Mouse (Mus musculus) gastrocnemius, postnatal 25 days (tissue): ENCODE measurements around the gene Cpa2. TPM values are rescaled to one million over a fixed set of nuclear protein-coding genes. Genes with fewer than 3 reads are reported as not detected.
A peak's percentile ranks its signal among the peaks of the same experiment; 100 is the strongest.

ENCODE experiments used
- DNase-seq: peaks from one replicate; pipeline ENCODE4 v3.0.0; 2022
- long read RNA-seq, 2 experiments: library from polyadenylated mRNA; stranded (forward); transcript quantifications; one replicate each; pipeline ENCODE4 v2.0.0; 2021
- total RNA-seq, 2 experiments: library from RNA; stranded (reverse); gene quantifications; 1 replicate in 1 of 2; 2 replicates in 1 of 2; pipeline ENCODE4 v1.2.3; 2021

Gene Cpa2
- not detected for total RNA-seq
- long read RNA-seq, experiment 1: 0 reads
- long read RNA-seq, experiment 2: 0 reads

DNA sequence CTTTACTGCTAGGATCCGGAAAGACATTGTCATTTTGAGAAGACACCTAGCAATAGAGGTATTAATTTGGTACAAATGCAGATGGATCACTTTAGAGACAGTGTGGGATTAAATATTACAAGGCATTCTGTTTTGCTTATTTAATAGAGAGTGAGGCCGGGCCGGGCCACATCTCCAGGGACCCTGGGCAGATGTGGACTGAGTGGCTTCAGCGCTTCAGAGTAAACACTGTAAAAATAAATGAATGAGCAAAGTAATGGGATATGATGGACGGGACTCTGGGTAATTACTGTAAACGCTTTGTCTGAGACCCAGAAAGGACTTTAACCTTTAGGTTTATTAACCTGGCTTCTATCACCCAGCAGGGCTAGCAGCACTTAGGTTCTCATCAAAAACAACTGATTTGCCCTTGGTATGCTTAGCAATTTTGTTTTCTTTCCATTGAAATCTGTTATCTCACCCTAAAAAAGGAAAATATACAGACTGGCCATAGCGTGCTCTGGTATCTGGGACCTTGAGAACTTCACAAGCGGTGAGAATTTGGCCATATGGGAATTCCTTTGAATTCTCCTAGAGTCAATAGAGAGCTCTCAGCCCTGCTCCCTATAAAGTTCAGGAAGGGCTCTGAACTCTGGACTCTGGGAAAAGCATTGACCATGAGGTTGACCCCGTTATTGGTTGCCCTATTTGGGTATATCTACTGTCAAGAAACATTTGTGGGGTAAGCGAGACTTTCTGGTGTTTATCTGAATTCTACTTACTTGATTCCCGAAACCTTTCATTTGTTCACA, at the start of gene Cpa2:
TSS of gene Cpa2 (plus strand) at position 574 of the 791 bp plus-strand sequence.
- DNase-seq: no peak

DNA sequence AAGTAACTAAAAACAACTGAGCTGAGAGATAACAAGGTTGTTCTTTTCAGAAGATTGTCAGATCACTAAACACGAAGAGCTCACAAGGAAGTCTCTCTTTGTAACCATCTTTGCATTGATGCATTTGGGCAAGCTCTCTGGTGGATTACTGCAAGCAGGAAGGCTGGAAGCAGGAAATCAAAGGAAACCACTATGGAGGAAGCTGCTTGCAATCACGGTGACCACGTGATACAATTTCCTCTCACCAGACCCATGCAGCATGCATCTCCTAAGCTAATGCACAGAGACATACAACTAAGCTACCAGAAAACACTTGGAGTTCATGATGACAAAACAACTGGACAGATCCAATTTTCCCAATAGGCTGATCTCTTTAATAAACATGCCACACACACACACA, 42.3 kb upstream of the Cpa2 start:
- no peak for DNase-seq

DNA sequence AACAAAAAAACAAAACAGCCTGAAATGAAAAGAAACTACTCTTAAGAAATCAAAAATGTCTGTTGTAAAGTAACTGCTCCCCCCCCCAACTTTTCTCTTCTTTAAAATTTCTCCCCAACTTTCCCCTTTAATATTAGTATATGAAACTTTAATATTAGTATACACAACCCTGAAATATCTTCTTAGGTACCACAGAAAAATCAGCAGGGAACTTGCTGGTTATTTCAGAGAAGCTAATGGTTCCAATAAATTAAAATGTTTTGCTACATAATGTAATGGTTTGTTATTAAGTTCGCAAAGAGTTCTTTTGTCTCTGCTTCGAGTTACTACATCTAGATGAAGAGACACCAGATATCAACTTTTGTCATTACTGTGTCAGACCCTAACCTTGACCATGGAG, 32.6 kb upstream of the Cpa2 start:
- no peak for DNase-seq

DNA sequence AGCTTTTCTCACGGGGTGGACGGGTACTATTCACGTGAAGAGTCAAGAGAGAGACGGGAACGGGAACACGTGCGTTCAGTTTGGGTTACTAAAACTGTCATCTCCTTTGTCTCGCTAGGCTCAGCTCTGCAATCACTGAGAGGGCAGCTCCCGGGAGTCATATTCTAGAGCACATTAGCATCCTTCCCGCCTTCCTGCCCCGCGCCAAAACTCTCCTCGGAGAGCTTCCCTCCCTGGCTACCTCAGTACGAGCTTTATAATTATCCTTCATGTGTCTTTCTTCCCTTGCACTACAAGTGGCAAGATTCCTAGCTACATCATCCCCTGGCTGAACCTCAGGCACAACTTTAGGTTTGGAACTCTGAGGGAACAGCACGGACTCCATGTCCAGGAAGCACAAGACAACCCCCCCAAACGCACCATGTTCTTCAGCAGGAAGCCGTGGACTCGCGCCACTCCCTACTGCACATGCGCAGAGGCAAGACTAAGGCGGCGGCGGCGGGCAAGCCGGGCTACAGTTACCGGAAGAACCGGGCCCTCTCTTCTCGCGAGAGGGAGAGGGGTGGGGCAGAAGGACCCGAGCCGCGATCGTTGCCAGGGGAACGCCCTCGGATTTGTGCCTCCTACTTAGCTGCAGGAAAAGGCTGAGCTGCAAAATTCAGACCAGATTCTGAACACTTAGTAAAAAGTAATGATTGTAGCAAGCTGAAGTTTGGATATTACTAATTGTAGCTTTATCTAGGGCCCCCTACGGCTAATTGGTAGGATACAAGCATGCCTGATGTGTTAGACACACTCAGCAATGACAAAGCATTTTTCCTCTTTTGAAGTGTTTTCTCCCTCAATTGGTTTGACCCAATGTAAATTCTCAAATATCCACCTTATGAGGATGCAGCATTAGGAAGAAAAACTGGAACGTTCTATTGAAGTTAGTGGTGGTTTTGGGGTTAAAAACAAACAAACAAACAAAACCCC, 31.8 kb upstream of the Cpa2 start, which contains the start of the genes Tmem209 and Ssmem1:
TSS of gene Tmem209 (minus strand) at position 519 of the 975 bp plus-strand sequence.
TSS of gene Ssmem1 (plus strand) at position 585 of the 975 bp plus-strand sequence.
- DNase-seq: peak; percentile 98

DNA sequence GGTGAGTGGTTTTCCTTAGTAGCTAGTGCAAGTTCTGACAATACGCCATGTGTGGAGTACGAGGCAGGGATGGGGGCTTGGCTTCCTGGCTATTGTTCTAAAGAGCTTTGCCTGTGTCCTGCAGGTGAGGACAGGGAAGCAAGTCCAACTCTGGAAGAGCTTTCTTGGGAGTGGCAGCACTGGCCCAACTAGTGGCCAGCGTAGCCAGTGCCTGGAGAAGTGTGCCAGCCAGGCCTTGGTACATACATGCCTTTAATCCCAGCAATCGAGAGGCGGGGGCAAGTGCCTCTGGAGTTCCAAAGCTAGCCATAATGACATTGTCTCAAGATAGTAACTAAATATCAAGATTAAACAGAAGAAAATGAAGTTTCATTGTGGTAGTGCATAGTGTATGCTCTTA, 31.1 kb upstream of the Cpa2 start:
- no peak for DNase-seq

DNA sequence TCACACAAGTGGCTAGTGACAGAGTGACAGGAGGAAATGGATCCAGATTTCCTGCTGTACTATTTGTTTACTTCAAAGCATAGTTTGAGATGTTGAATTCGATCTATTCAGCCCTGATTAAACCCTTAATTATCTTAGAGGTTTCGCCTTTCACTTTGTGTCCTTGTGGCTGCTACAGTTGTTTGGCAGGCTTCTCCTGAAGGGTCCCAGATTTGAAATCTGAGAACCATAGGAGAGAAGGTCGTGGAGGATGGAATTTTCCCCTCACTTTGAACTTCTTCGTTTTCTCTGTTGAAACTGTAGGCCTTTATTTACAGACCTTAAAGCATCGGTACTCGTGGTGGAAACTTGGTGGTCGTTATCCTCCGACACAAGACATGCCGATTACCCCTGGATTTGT, 27.1 kb upstream of the Cpa2 start:
- DNase-seq: no peak

DNA sequence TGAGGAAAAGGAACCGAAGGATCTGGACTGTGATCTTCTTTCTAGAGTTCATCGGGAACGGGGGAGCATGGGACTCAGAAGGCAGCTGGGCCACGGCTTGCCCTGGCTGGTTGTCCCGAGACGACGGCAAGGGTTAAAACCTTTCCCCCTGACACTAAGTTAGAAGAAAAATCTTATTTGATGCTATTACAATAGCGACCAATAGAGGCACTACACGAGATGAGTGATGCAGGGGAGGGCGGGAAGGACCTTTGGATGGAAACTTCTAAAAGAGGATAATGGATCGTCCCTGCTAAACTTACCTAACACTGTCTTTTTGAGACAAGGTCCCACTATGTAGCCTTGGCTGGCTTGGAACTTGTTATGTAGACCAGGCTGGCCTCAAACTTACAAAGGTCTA, 21.0 kb upstream of the Cpa2 start:
- no peak for DNase-seq

DNA sequence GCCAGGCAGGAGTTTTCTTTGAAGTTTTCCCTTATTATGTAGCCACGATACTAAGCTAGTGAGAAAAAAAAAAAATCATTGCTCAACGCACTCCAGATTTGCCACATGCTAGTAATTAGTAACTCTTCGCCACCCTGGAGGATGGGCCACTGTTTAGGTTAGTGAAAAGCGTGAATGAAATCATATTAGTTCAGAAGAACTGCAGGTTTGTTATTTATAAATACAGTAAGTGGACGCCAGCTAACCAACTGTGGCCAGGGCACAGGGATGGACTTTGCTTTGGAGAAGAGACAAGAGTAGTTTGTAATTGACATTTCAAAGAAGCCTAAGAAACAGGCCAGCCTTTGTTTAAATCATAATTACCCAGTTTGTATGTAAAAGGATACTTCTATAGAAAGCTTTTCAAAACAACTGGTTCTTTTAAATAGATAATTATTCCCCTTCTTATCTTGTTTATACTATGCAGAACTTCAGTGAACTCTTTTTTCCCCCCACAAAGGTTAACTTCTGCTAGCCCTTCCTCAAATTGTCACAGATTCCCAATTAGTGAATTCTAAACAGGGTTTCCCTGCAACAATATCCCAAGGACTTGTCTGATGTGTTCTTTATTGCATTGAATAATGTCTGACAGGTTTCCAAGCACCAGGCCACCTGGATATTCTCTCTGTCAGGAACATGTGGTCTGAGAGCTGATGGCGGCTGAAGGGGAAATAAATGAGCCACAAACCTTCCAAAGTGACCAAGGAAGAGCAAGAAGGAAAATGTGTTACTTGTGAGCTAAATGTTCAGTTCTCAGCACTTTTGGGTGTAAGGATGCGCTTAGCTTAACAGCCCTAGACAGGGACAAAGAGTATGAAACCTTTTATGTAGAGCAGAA, 15.7 kb upstream of the Cpa2 start:
- no peak for DNase-seq

DNA sequence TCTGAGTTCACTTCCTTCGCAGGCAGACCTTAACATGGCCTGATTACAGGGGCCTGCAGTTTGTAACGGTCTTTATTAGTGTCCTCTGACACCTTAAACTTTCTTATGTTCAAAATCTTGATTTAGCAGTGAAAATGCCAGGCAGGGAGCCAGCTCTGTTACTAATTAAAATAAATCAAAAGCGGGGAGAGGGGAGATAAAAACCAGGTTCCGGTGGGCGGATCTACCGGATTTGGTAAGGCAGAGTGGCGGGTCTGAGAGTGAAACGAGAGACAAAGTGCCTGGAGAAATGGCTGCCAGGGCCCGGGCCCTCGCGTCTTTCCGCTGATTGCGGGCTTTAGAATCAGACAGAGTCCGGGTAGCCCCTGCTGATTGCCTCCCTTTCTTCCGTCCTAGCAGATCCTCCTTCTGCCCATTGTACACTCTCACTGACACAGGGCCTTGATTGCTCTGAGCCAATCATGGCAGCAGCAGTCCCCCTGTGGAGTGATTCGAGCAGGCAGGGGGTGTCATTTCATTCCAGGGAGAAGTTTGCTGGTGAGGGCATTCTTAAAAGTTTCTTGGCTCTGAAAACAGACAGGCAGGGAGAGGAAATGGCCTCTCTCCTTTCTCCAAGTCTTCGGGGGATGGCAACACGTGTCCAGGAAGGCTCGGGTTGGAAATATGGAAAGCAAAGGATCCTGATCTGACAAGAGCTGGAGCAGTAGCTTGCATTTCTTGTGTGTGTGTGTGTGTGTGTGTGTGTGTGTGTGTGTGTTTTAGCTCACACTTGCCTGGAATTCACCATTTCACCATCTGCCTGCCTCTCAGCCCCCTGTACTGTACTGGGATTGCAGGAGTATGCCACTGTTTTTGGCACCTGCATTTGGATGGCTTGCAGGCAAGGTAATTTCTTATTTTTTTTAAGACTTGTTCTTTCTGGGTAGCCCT, 14.5 kb upstream of the Cpa2 start:
- DNase-seq: no peak

DNA sequence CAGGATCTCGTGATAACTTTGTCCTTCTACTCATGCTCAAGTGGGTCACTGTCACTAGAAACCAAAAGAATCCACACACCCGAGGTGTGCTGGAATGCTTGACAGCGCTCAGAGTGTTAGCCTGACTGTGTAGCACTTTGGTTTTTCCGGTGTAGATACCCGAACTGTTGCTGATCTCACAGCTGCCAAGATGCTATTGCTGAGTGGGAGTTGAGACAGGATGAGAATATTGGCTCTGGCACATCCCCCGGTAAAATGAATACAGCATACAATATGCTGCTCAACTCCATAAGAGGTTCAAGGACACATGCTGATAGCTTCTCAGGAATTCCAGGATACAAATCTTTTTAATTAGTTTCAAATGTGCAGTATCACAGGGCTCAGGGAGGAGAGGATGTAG, 12.6 kb upstream of the Cpa2 start:
- no peak for DNase-seq

DNA sequence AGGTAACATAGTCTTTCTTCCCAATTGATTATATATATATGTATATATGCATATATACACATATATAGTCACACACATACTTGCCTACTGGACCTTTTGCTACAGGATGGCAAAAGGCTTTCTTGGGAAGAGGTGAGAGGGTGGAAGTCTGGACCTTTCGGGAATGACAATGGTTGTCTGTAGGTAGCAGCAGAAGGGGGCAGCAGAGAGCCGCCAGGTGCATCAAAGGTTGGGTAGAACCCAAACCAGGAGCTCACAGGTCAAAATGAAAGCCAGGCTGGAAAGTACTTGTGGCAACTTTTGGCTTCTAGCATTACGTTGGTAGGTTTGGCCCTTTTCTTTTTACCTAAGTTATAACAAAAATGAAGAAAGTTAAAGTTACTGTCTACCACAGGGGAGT, 6.0 kb upstream of the Cpa2 start:
- DNase-seq: no peak

DNA sequence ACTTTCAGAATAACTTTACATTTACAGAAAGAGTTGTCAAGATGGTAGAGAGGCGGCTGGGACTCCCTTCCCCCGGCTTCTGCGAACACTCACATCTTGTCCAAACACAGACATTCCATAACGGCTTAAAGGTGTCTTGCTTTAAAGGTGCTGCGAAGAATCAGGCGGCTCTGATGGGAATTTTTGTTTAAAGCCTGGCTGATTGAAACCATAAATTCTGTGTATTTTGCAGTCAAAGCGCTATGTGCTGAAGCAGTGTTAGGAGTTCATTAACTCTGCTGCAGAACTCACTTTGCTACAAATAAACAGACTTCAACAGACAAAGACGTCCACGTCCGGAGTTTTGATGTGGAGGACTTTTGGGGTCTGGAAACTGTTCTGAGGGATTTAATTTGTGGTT, 3.1 kb upstream of the Cpa2 start:
- DNase-seq: no peak

DNA sequence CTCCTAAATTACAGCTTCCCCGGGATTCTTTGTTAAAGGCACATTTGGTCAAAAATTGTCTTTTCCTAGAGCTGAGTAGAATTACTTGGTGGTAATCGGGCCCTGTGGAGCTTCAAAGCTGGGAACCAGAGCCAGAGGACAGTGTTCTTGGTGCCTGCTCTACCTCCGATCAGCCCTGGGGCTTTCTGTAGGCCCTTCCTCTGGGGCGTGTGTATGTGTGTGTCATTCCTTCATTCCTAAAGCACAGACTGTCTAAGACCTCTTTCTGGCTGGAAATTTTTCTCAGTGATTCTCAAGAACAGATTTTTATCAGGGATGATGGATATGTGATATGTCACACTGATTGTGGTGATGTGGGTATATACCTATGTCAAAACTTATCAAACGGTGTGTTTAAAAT, 2.6 kb upstream of the Cpa2 start:
- no peak for DNase-seq

DNA sequence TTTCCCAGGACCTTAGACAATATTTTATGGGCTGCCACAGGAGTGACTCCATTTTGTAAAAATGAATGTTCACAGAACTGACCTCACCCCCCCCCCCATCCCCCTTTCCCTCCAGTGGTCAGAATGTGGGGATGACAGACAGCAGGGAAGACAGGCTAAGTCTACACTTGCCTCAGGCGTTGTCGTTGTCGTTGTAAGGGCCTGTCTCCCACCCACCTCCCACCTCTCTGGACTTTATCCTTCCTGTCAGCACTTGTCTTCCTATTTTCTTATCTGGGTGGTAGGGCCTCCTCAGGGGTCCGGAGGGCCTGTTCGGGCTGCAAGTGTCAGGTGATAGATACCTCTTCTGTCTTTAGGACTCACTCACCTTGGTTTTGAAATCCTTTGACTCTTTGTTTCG, 895 bp downstream of the Cpa2 start:
- no peak for DNase-seq

DNA sequence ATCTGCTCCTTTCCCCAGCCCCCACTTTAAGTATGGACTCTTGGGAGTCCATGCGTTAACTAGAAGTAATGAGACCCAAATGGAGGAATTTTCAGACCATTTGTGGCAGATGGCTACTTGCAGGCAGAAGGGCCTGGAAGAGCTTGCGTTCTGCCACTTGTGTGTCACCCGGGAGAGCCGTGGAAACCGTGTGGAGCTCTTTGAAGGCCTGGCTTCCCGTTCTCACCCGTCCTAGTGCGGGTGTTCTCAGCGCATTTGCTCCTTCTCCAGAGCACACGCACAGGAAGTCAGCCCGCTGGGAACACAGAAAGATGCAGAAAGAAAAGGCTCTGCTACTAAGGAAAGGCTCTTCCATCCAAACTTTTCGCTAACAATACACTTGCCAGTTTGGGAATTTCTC, 1.7 kb downstream of the Cpa2 start:
- DNase-seq: no peak

DNA sequence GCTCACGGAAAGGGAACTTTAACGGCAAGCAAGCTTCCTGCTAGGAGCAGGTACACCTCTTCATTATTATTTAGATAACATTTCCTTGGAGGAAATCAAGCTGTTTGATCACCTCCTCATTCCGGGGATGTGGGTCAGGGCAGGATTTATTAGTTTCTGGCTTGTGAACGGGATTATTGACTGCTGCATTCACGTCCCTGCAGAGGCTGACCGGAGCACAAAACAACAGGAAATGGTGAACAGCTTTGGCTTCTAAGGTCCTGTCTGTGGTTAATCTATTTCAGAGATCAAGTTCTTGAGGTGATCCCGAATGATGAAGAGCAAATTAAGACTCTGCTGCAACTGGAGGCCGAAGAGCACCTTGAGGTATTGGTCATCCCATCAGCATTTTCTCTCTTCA, 2.5 kb downstream of the Cpa2 start:
- DNase-seq: no peak

DNA sequence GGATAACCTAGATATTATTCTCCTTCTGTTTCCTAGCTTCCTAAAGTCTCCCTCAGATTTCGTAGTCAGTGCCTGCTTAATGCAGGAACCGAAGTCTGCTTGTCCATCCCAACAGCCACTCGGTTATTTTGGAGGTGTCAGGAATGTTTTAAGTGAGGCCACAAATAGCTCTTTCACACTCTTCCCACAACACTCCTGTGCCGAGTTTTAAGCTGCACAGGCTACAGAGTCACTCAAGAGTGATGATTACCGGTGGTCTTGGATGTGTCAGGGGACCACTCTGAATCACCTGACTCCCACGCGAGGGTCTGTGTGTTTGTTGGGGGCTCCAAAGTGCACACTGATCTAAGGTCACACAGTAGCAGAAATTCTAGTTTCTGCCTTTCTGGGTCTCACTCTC, 4.3 kb downstream of the Cpa2 start:
- DNase-seq: no peak

DNA sequence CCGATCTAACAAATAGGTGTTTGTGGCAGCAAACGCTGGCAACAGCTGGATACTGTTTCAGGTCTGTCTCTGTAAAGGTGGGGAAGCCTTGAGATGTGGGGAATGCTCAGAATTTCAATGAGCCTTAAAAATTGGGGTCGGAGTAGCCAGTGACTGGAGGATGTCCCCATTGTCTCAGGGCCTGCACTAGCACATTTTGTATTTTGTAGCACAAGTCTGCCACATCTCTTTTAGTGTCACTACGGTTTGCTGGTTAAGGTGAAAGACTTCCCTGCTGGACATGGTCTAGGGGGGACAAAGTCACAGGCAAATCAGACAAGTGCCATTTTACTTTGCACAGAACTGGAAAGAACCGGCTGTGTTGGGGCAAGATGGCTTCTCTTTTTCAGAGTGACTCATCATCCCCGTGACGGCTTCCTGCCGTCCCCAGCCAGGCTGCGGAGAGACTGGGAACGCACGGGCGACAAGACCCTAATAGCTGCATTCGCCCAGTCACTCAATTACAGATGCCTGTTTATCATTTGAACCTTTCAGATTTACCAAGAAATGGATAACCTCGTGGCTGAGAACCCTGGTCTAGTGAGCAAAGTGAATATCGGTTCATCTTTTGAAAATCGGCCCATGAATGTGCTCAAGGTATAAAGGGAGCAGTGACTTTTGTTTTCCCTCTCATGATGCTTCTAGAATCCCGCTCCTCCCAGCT, 5.3 kb downstream of the Cpa2 start:
- no peak for DNase-seq

DNA sequence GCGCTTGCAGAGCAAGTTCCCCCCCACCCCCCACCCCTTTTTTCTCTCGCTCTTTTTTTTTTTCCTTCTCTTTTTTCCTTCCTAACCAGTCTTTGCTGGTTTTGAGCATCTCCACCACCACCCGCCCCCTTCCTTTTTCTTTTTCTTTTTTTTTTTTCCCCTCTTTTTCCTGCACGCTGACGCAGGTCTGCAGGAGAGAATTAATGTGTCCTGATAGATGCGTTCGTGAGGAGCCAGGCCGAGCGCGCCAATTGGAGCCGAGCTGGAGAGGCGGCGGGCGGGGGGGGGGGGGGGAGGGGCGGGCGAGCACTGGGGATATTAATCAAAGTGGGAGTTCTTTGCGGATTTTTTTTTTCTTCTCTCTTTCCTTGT, 5.9 kb downstream of the Cpa2 start:
- no peak for DNase-seq

DNA sequence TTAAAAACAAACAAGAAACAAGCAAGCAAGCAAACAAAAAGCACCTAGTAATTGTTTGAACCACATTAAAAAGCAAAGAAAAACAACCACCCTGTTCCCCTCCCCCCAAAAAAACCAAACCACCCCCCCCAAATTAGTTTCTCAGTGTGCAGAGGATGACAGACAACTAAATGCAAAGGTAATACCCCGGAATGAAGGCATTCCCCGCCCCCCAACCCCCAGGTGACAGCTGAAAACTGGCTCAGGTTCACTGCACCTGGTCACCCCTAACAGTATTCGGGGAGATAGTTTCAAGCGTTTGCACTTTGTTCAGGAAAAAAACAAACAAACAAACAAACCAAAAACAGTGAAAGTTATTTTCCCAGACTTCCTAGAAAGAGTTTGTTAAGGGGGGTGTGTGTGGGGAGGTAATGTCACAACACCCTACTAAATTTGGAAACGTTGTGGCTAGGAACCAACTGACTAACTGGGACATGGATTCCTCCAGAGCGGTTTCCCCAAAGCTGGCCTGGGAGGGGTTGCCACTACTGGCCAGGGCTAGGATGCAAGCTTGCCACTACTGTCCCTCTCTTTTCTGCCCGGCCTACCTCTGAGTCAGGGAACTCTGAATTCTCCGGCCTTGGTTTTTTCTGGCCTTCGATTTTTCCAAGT, 6.4 kb downstream of the Cpa2 start:
- DNase-seq: peak; percentile 59
